Mouse (Mus musculus): ENCODE results near the gene Med20. TPM values are rescaled to one million over a fixed set of nuclear protein-coding genes. Genes with fewer than 3 reads are reported as not detected.

The Med20 gene
- 39.0 and 41.2 TPM in 2 replicates for polyA plus RNA-seq (2014; fragmentation: Nextera tagmentation; extraction: Ambion mirVana)

GRCm38 (mm10) chr17:47610849-47611660 lies at the start of gene Med20, which contains the start of the genes Bysl and Gm20517:
Med20 (plus strand) TSS chr17:47611582.
Bysl (minus strand) TSS chr17:47611492.
Gm20517 (plus strand) TSS chr17:47611589.
- Histone ChIP-seq H3K4me1 (ENCODE audit: control insufficient read depth, insufficient read depth, low read length) (peaks cover 17% of the 10 kb centered on the region), H3K9me3 (ENCODE audit: control insufficient read depth, low read length) (no peaks in the 10 kb centered on the region), H3K36me3 (ENCODE audit: control insufficient read depth, insufficient read depth, low read length) (peaks cover 3% of the 10 kb centered on the region; the same call in 1 of the 2 replicates), H3K9ac (ENCODE audit: low read length) (peak within 1 kb of the TSS; percentile 77), H3K27me3 (ENCODE audit: control insufficient read depth, insufficient read depth, low read length) (no peaks in the 10 kb centered on the region), H3K27ac (ENCODE audit: low read depth, low read length) (no peak within 1 kb of the TSS; the same call in 1 of the 2 replicates), H3K4me2 (peak within 1 kb of the TSS; percentile 92), H3K4me3 (ENCODE audit: low read depth, low read length) (peak within 1 kb of the TSS; percentile 87)
- ATAC-seq (ENCODE audit: low FRiP score) (peak; percentile 97), DNase-seq (ENCODE audit: low spot score, missing footprints) (peak; percentile 100)
- under 1% methylated on average over 59 of the region's 59 CpGs for WGBS

DNA sequence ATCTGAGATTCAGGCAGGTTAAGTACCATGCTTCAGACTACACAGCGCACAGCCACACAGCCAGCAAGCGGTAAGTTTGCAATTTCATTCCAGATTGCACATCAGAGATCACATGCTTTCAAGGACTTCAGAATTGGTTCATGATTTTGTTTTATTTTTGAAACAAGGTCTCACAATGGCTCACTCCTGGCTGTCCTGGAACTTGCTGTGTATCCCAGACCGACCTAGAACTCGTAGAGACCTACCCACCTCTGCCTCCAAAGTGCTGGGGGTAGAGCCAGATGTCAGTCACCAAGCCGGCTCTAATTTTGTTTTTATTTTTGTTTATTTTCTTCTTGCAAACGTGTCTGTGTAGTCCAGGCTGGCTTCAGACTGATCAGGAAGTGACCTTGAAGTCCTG lies 48.5 kb upstream of the Med20 start:
- Histone ChIP-seq H3K4me2 (no peak overlapping the region), H3K36me3 (ENCODE audit: control insufficient read depth, insufficient read depth, low read length) (no peaks in the 10 kb centered on the region), H3K27ac (ENCODE audit: low read depth, low read length) (no peak overlapping the region), H3K27me3 (ENCODE audit: control insufficient read depth, insufficient read depth, low read length) (no peaks in the 10 kb centered on the region), H3K4me3 (ENCODE audit: low read depth, low read length) (no peak overlapping the region), H3K9ac (ENCODE audit: low read length) (no peak overlapping the region), H3K4me1 (ENCODE audit: control insufficient read depth, insufficient read depth, low read length) (peaks cover 3% of the 10 kb centered on the region; the same call in 1 of the 2 replicates), H3K9me3 (ENCODE audit: control insufficient read depth, low read length) (no peaks in the 10 kb centered on the region)
- DNase-seq (ENCODE audit: low spot score, missing footprints) (no peak), ATAC-seq (ENCODE audit: low FRiP score) (no peak)
- WGBS = 84% methylated on average over 6 of the region's 6 CpGs

DNA sequence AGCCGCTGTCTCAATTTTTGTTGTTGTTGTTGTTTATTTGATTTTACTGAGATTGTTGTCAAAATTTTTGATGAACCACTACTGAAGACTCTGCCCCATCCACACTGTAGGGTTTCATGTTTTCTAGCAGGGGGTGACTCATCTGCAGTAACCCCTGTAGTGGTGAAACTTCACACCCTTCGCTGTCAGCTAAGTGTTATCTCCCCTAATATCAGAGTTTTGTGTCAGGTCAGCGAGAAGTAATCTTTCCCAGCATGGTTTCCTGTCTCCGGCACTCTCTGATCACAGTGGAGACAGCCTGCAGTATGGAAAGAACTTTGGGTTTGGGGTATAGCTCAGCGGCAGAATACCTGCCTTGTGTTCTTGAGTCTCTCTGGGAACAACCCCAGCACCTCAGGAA lies 46.8 kb upstream of the Med20 start:
- H3K27me3 ChIP-seq (ENCODE audit: control insufficient read depth, insufficient read depth, low read length) = no peaks in the 10 kb centered on the region
- no peak overlapping the region for H3K4me3 ChIP-seq (ENCODE audit: low read depth, low read length)
- no peak overlapping the region for H3K4me2 ChIP-seq
- no peaks in the 10 kb centered on the region for H3K9me3 ChIP-seq (ENCODE audit: control insufficient read depth, low read length)
- no peak for ATAC-seq (ENCODE audit: low FRiP score)
- WGBS = 85% methylated on average over 5 of the region's 5 CpGs
- peaks cover 3% of the 10 kb centered on the region; the same call in 1 of the 2 replicates for H3K4me1 ChIP-seq (ENCODE audit: control insufficient read depth, insufficient read depth, low read length)
- no peaks in the 10 kb centered on the region for H3K36me3 ChIP-seq (ENCODE audit: control insufficient read depth, insufficient read depth, low read length)
- no peak for DNase-seq (ENCODE audit: low spot score, missing footprints)
- H3K27ac ChIP-seq (ENCODE audit: low read depth, low read length) = no peak overlapping the region
- H3K9ac ChIP-seq (ENCODE audit: low read length) = no peak overlapping the region

DNA sequence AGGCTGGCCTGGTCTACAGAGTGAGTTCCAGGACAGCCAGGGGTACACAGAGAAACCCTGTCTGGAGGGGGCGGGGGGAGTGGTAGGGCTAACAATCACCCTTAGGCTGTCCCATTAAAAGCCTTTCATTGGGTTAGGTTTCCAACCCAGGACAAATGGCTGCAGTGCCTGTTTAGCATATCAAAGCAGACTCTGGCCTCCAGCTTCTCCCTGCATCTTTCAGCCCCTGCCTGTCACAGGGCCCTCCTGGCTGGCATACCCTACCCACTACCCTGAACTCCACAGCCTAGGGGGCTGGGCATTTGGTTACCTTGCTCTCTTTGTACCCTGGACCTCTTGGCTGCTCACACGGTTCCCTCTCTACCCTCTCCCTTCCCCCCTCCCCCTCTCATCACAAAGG lies 45.2 kb upstream of the Med20 start:
- Histone ChIP-seq H3K4me2 (no peak overlapping the region), H3K4me3 (ENCODE audit: low read depth, low read length) (no peak overlapping the region), H3K9me3 (ENCODE audit: control insufficient read depth, low read length) (no peaks in the 10 kb centered on the region), H3K4me1 (ENCODE audit: control insufficient read depth, insufficient read depth, low read length) (peaks cover 3% of the 10 kb centered on the region; the same call in 1 of the 2 replicates), H3K9ac (ENCODE audit: low read length) (no peak overlapping the region), H3K27ac (ENCODE audit: low read depth, low read length) (no peak overlapping the region), H3K27me3 (ENCODE audit: control insufficient read depth, insufficient read depth, low read length) (no peaks in the 10 kb centered on the region), H3K36me3 (ENCODE audit: control insufficient read depth, insufficient read depth, low read length) (no peaks in the 10 kb centered on the region)
- ATAC-seq (ENCODE audit: low FRiP score) = peak; percentile 71
- WGBS = 12% methylated on average over 2 of the region's 2 CpGs
- DNase-seq (ENCODE audit: low spot score, missing footprints) = no peak

DNA sequence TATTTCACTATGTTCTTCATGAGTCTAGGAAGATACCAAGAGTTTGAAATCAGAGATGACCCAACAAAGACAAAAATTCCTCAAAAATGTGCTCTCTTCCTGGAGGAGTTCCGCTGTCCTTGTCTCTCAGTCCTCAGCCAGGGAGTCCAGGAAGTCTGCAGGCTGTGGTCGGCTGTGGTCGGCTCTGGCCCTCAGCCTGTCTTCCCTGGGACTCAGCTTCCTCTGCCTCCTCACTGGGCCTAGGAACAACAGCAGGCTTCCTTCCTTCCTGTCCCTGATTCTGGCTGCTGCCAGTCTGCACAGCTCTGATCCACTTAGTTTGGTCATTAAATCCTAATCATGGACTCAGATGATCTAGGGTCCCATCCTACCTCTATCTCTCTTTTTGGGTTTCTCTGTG lies 44.1 kb upstream of the Med20 start:
- no peak for DNase-seq (ENCODE audit: low spot score, missing footprints)
- 72% methylated on average over 3 of the region's 3 CpGs for WGBS
- Histone ChIP-seq H3K4me2 (no peak overlapping the region), H3K4me3 (ENCODE audit: low read depth, low read length) (no peak overlapping the region), H3K36me3 (ENCODE audit: control insufficient read depth, insufficient read depth, low read length) (no peaks in the 10 kb centered on the region), H3K4me1 (ENCODE audit: control insufficient read depth, insufficient read depth, low read length) (peaks cover 9% of the 10 kb centered on the region), H3K9me3 (ENCODE audit: control insufficient read depth, low read length) (no peaks in the 10 kb centered on the region), H3K27me3 (ENCODE audit: control insufficient read depth, insufficient read depth, low read length) (no peaks in the 10 kb centered on the region), H3K27ac (ENCODE audit: low read depth, low read length) (no peak overlapping the region), H3K9ac (ENCODE audit: low read length) (no peak overlapping the region)
- ATAC-seq (ENCODE audit: low FRiP score) = no peak

DNA sequence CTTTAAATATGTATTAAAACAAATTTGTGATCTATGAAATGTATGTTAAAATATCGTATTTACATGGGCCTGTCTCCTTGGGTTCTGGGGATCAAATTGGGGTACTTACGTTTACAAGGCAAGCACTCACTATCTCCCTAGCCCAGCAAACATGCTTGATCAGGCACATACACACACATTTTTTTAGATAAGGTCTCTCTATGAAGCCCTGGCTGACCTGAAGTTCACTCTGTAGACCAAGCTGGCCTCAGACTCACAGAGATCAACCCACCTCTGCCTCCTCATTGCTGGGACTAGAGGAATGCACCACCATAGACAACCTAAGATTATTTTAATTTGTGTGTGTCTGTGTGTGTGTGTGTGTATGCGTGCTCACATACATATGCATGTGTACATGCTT lies 43.0 kb upstream of the Med20 start:
- Histone ChIP-seq H3K4me1 (ENCODE audit: control insufficient read depth, insufficient read depth, low read length) (peaks cover 9% of the 10 kb centered on the region), H3K9me3 (ENCODE audit: control insufficient read depth, low read length) (no peaks in the 10 kb centered on the region), H3K4me2 (no peak overlapping the region), H3K9ac (ENCODE audit: low read length) (no peak overlapping the region), H3K27ac (ENCODE audit: low read depth, low read length) (no peak overlapping the region), H3K27me3 (ENCODE audit: control insufficient read depth, insufficient read depth, low read length) (no peaks in the 10 kb centered on the region), H3K4me3 (ENCODE audit: low read depth, low read length) (no peak overlapping the region), H3K36me3 (ENCODE audit: control insufficient read depth, insufficient read depth, low read length) (no peaks in the 10 kb centered on the region)
- ATAC-seq (ENCODE audit: low FRiP score) (no peak), DNase-seq (ENCODE audit: low spot score, missing footprints) (no peak)
- 92% methylated on average over 3 of the region's 3 CpGs for WGBS

- H3K27ac ChIP-seq (ENCODE audit: low read depth, low read length) = no peak overlapping the region
- peak; percentile 86 for DNase-seq (ENCODE audit: low spot score, missing footprints)
- peak; percentile 35; the same call in 1 of the 2 replicates for ATAC-seq (ENCODE audit: low FRiP score)
- H3K9me3 ChIP-seq (ENCODE audit: control insufficient read depth, low read length) = no peaks in the 10 kb centered on the region
- WGBS = 53% methylated on average over 10 of the region's 10 CpGs
- no peak overlapping the region for H3K9ac ChIP-seq (ENCODE audit: low read length)
- no peaks in the 10 kb centered on the region for H3K36me3 ChIP-seq (ENCODE audit: control insufficient read depth, insufficient read depth, low read length)
- peaks cover 9% of the 10 kb centered on the region for H3K4me1 ChIP-seq (ENCODE audit: control insufficient read depth, insufficient read depth, low read length)
- no peak overlapping the region for H3K4me3 ChIP-seq (ENCODE audit: low read depth, low read length)
- H3K27me3 ChIP-seq (ENCODE audit: control insufficient read depth, insufficient read depth, low read length) = no peaks in the 10 kb centered on the region
- H3K4me2 ChIP-seq = no peak overlapping the region
Observed at GRCm38 (mm10) chr17:47568951-47569527, 42.3 kb upstream of the Med20 start.

DNA sequence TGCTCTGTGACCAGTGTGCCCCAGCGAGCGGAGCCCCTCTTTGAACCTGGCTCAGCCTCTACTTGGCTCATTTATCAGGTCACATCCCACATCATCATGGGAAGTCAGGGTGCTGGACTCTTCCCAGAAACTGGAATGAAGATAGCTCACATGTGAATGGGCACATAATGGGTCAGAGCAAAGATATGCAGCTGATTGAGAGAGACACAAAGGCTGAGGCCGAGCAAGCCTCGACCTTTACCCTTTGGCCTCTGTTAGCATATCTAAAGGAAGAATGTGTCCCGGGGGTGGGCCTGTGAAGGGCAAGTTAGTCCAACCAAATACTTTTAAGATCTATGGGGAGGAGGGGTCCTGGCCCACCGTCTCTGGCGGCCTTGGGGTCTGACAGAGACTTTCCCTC lies 39.8 kb upstream of the Med20 start:
- no peak for ATAC-seq (ENCODE audit: low FRiP score)
- no peak overlapping the region for H3K4me3 ChIP-seq (ENCODE audit: low read depth, low read length)
- peak; percentile 88 for DNase-seq (ENCODE audit: low spot score, missing footprints)
- H3K36me3 ChIP-seq (ENCODE audit: control insufficient read depth, insufficient read depth, low read length) = no peaks in the 10 kb centered on the region
- H3K4me2 ChIP-seq = no peak overlapping the region
- WGBS = 9% methylated on average over 7 of the region's 7 CpGs
- no peak overlapping the region for H3K9ac ChIP-seq (ENCODE audit: low read length)
- no peak overlapping the region for H3K27ac ChIP-seq (ENCODE audit: low read depth, low read length)
- H3K9me3 ChIP-seq (ENCODE audit: control insufficient read depth, low read length) = no peaks in the 10 kb centered on the region
- peaks cover 6% of the 10 kb centered on the region for H3K4me1 ChIP-seq (ENCODE audit: control insufficient read depth, insufficient read depth, low read length)
- H3K27me3 ChIP-seq (ENCODE audit: control insufficient read depth, insufficient read depth, low read length) = no peaks in the 10 kb centered on the region

GRCm38 (mm10) chr17:47572436-47572835 lies 38.9 kb upstream of the Med20 start:
- H3K27ac ChIP-seq (ENCODE audit: low read depth, low read length) = no peak overlapping the region
- no peaks in the 10 kb centered on the region for H3K9me3 ChIP-seq (ENCODE audit: control insufficient read depth, low read length)
- H3K27me3 ChIP-seq (ENCODE audit: control insufficient read depth, insufficient read depth, low read length) = no peaks in the 10 kb centered on the region
- DNase-seq (ENCODE audit: low spot score, missing footprints) (no peak), ATAC-seq (ENCODE audit: low FRiP score) (no peak)
- no peak overlapping the region for H3K9ac ChIP-seq (ENCODE audit: low read length)
- no peaks in the 10 kb centered on the region for H3K36me3 ChIP-seq (ENCODE audit: control insufficient read depth, insufficient read depth, low read length)
- H3K4me3 ChIP-seq (ENCODE audit: low read depth, low read length) = no peak overlapping the region
- H3K4me2 ChIP-seq = no peak overlapping the region
- peaks cover 6% of the 10 kb centered on the region for H3K4me1 ChIP-seq (ENCODE audit: control insufficient read depth, insufficient read depth, low read length)
